20 mouse cellular contexts compared by ENCODE assay signal in genomic region chr3:131154576-131154975, GRCm38 (mm10). TPM values are rescaled to one million over a fixed set of nuclear protein-coding genes. Genes with fewer than 3 reads are reported as not detected.
DNase-seq lines count a peak whose midpoint lies in the region; ATAC-seq and TF ChIP-seq lines count a peak whose summit lies in the region.
"Had no signal": no experiment of that assay in that cellular context is flagged by ENCODE, and none has a peak within 500 bp of the region (broad histone marks: within the 10 kb centered on the region; RNA-seq: fewer than 3 reads in every experiment).

No protein-coding gene starts in this region.

- H3K4me1 ChIP-seq in midbrain, postnatal 0 days (ENCODE audit: insufficient read depth, low read length): peaks cover 8% of the 10 kb centered on the region; the same call in 1 of the 2 replicates
- H3K4me1 ChIP-seq in midbrain, embryonic 11.5 days (ENCODE audit: control insufficient read depth, insufficient read depth, low read length): peaks cover 7% of the 10 kb centered on the region; the same call in 1 of the 2 replicates
- peaks cover 25% of the 10 kb centered on the region for H3K4me1 ChIP-seq in forebrain, embryonic 14.5 days (ENCODE audit: control insufficient read depth, insufficient read depth, low read length)
- H3K4me1 ChIP-seq: liver, embryonic 15.5 days had no signal

- no peak for ATAC-seq in midbrain, postnatal 0 days (ENCODE audit: low FRiP score)
- ATAC-seq in midbrain, embryonic 11.5 days (ENCODE audit: low FRiP score): no peak
- ATAC-seq in CD4-positive, CD25-positive, alpha-beta regulatory T cell, adult 4 months: peak; percentile 22
- peak; percentile 59; the same call in 1 of the 2 replicates for ATAC-seq in forebrain, embryonic 14.5 days
- ATAC-seq: lung, postnatal 0 days; Patski had no signal

- no peak overlapping the region for H3K27ac ChIP-seq in midbrain, postnatal 0 days (ENCODE audit: low read depth, low read length)
- no peak overlapping the region for H3K27ac ChIP-seq in midbrain, embryonic 11.5 days (ENCODE audit: low read depth, low read length)
- H3K27ac ChIP-seq in forebrain, embryonic 14.5 days (ENCODE audit: low read depth, low read length): no peak overlapping the region
- H3K27ac ChIP-seq: embryonic facial prominence, embryonic 15.5 days; hindbrain, embryonic 14.5 days; liver, embryonic 15.5 days; neural tube, embryonic 13.5 days had no signal

- H3K4me3 ChIP-seq in midbrain, postnatal 0 days (ENCODE audit: low read depth, low read length): no peak overlapping the region
- no peak overlapping the region for H3K4me3 ChIP-seq in midbrain, embryonic 11.5 days (ENCODE audit: low read depth, low read length)
- no peak overlapping the region for H3K4me3 ChIP-seq in forebrain, embryonic 14.5 days (ENCODE audit: low read depth, low read length)
- H3K4me3 ChIP-seq: embryonic facial prominence, embryonic 15.5 days; liver, embryonic 15.5 days; neural tube, embryonic 13.5 days had no signal

- WGBS in midbrain, postnatal 0 days: 83% methylated on average over 9 of the region's 9 CpGs
- 86% methylated on average over 9 of the region's 9 CpGs for WGBS in midbrain, embryonic 11.5 days
- 55% methylated on average over 9 of the region's 9 CpGs for WGBS in forebrain, embryonic 14.5 days

- no peaks in the 10 kb centered on the region for H3K27me3 ChIP-seq in midbrain, postnatal 0 days (ENCODE audit: insufficient read depth, low read length)
- H3K27me3 ChIP-seq in midbrain, embryonic 11.5 days (ENCODE audit: control insufficient read depth, insufficient read depth, low read length): no peaks in the 10 kb centered on the region
- no peaks in the 10 kb centered on the region for H3K27me3 ChIP-seq in forebrain, embryonic 14.5 days (replicated peaks; ENCODE audit: control insufficient read depth, insufficient read depth, low read length)
- H3K27me3 ChIP-seq: embryonic facial prominence, embryonic 15.5 days; liver, embryonic 15.5 days; neural tube, embryonic 13.5 days; Patski had no signal

- DNase-seq in midbrain, postnatal 0 days (ENCODE audit: low spot score): peak; percentile 31
- DNase-seq in midbrain, embryonic 11.5 days (ENCODE audit: low spot score, missing footprints): no peak
- peak; percentile 68 for DNase-seq in forebrain, embryonic 14.5 days (ENCODE audit: low spot score)
- peak; percentile 49 for DNase-seq in retina, embryonic 14.5 days (ENCODE audit: low spot score)
- no peak for DNase-seq in urinary bladder, postnatal 36 days (ENCODE audit: low spot score in 2 of 2)
- DNase-seq in right cerebral cortex, postnatal 36 days (ENCODE audit: low spot score in 2 of 2): no peak
- DNase-seq: adrenal gland, postnatal 25 days; cerebellum, adult 9-10 months; heart, postnatal 14 days; kidney, adult 18-20 months; kidney, postnatal 14 days; right cerebral cortex, postnatal 4 days had no signal

- no peaks in the 10 kb centered on the region for H3K36me3 ChIP-seq in midbrain, postnatal 0 days (ENCODE audit: insufficient read depth, low read length)
- no peaks in the 10 kb centered on the region for H3K36me3 ChIP-seq in midbrain, embryonic 11.5 days (ENCODE audit: control insufficient read depth, insufficient read depth, low read length)
- H3K36me3 ChIP-seq in forebrain, embryonic 14.5 days (ENCODE audit: control insufficient read depth, insufficient read depth, low read length): no peaks in the 10 kb centered on the region
- H3K36me3 ChIP-seq: embryonic facial prominence, embryonic 15.5 days; liver, embryonic 15.5 days; neural tube, embryonic 13.5 days had no signal

- H3K9me3 ChIP-seq in midbrain, postnatal 0 days (ENCODE audit: low read length): no peaks in the 10 kb centered on the region
- H3K9me3 ChIP-seq in midbrain, embryonic 11.5 days (ENCODE audit: control insufficient read depth, low read length): no peaks in the 10 kb centered on the region
- H3K9me3 ChIP-seq in forebrain, embryonic 14.5 days (replicated peaks; ENCODE audit: control insufficient read depth, low read length): no peaks in the 10 kb centered on the region
- H3K9me3 ChIP-seq: embryonic facial prominence, embryonic 15.5 days; liver, embryonic 15.5 days; neural tube, embryonic 13.5 days had no signal

- TF ChIP-seq CTCF in midbrain, postnatal 0 days (IDR thresholded peaks at IDR 0.05): no peak

- no peak overlapping the region for H3K4me2 ChIP-seq in midbrain, postnatal 0 days (ENCODE audit: low read depth, low read length, poor library complexity, severe bottlenecking)
- H3K4me2 ChIP-seq in midbrain, embryonic 11.5 days: no peak overlapping the region
- H3K4me2 ChIP-seq in forebrain, embryonic 14.5 days (ENCODE audit: low read length): no peak overlapping the region
- H3K4me2 ChIP-seq: embryonic facial prominence, embryonic 15.5 days; heart, embryonic 11.5 days; hindbrain, embryonic 14.5 days; liver, embryonic 15.5 days; neural tube, embryonic 13.5 days had no signal

- H3K9ac ChIP-seq in midbrain, postnatal 0 days (replicated peaks; ENCODE audit: low read length, poor library complexity, severe bottlenecking): no peak overlapping the region
- no peak overlapping the region for H3K9ac ChIP-seq in midbrain, embryonic 11.5 days (ENCODE audit: low read length)
- no peak overlapping the region for H3K9ac ChIP-seq in forebrain, embryonic 14.5 days (ENCODE audit: low read length)
- H3K9ac ChIP-seq: embryonic facial prominence, embryonic 15.5 days; hindbrain, embryonic 14.5 days; liver, embryonic 15.5 days; neural tube, embryonic 13.5 days had no signal

RNA-seq across cellular contexts. Expression of gene Lef1, which starts 44.3 kb away (rescaled TPM):
- total RNA-seq in midbrain, postnatal 0 days (2014; rRNA removed): 42.0 and 48.6 TPM in 2 replicates
- 50.4 and 52.0 TPM in 2 replicates for polyA plus RNA-seq in midbrain, postnatal 0 days (2015; fragmentation: Nextera tagmentation; extraction: Ambion mirVana)
- 66.9 and 67.7 TPM in 2 replicates for polyA plus RNA-seq in midbrain, embryonic 11.5 days (2014; fragmentation: Nextera tagmentation; extraction: Ambion mirVana)
- polyA plus RNA-seq in CD4-positive, CD25-positive, alpha-beta regulatory T cell, adult 4 months (2017; shearing (Covaris generic)): 100 to 1,000 TPM; 208 to 272 TPM
- polyA plus RNA-seq in forebrain, embryonic 14.5 days (2014; fragmentation: Nextera tagmentation; extraction: Ambion mirVana): 15.6 and 16.5 TPM in 2 replicates

Comparison
In these comparisons a context has a peak if more than half of its experiments do, and no peak if none do; other contexts are left out.
1. DNase-seq: peak in midbrain, postnatal 0 days (single experiment), forebrain, embryonic 14.5 days (single experiment) and retina, embryonic 14.5 days (single experiment); none in midbrain, embryonic 11.5 days (single experiment), urinary bladder, postnatal 36 days (0 of 2) and right cerebral cortex, postnatal 36 days (0 of 2).
2. ATAC-seq: peak in CD4-positive, CD25-positive, alpha-beta regulatory T cell, adult 4 months (single experiment) and forebrain, embryonic 14.5 days (single experiment); none in midbrain, postnatal 0 days (single experiment) and midbrain, embryonic 11.5 days (single experiment).